Mouse (Mus musculus) cerebellum, adult 18-20 months (tissue): Measurements from ENCODE around the gene Alg12.
A peak's percentile ranks its signal among the peaks of the same experiment; 100 is the strongest.
"Not testable (repeated sequence)": the region's sequence is repeated elsewhere in the genome, so short reads cannot be mapped to it uniquely, and the experiment has no call there.

ENCODE experiments used
- DNase-seq, 2 experiments: peaks; one replicate each; pipeline ENCODE4 v3.0.0; 2021

Alg12 gene

GRCm38 (mm10) chr15:88830696-88831095, 11.6 kb upstream of the Alg12 start:
- no peak for DNase-seq

- no peak for DNase-seq
These were observed 10.8 kb upstream of the Alg12 start for GRCm38 (mm10) chr15:88829791-88830440.

GRCm38 (mm10) chr15:88828800-88829705, 9.9 kb upstream of the Alg12 start:
- DNase-seq: peak; percentile 94 to 96

GRCm38 (mm10) chr15:88827991-88828799, 9.1 kb upstream of the Alg12 start:
- DNase-seq: peak; percentile 91 to 93

- DNase-seq: no peak
These were observed 8.3 kb upstream of the Alg12 start for GRCm38 (mm10) chr15:88827466-88827865.

GRCm38 (mm10) chr15:88823376-88823775, 4.3 kb upstream of the Alg12 start:
- DNase-seq: no peak

- no peak for DNase-seq
These were observed 3.4 kb upstream of the Alg12 start for GRCm38 (mm10) chr15:88822513-88822912.

- no peak for DNase-seq
These were observed 2.3 kb upstream of the Alg12 start for GRCm38 (mm10) chr15:88821403-88821802.

- no peak for DNase-seq
These were observed 787 bp upstream of the Alg12 start for GRCm38 (mm10) chr15:88819906-88820303.

GRCm38 (mm10) chr15:88815196-88815700, 3.9 kb downstream of the Alg12 start:
- no peak for DNase-seq

GRCm38 (mm10) chr15:88814411-88815047, 4.6 kb downstream of the Alg12 start:
- DNase-seq: no peak

- not testable (repeated sequence) for DNase-seq
These were observed 5.2 kb downstream of the Alg12 start for GRCm38 (mm10) chr15:88813873-88814272.

GRCm38 (mm10) chr15:88813262-88813661, 5.9 kb downstream of the Alg12 start:
- DNase-seq: no peak

- no peak for DNase-seq
These were observed 8.7 kb downstream of the Alg12 start for GRCm38 (mm10) chr15:88810369-88810768.

- no peak for DNase-seq
These were observed 11.0 kb downstream of the Alg12 start for GRCm38 (mm10) chr15:88808121-88808520.

GRCm38 (mm10) chr15:88802348-88802747, 16.8 kb downstream of the Alg12 start:
- DNase-seq: no peak

- DNase-seq: no peak
These were observed 17.2 kb downstream of the Alg12 start for GRCm38 (mm10) chr15:88801903-88802302.

GRCm38 (mm10) chr15:88800921-88801354, 18.2 kb downstream of the Alg12 start:
- DNase-seq: no peak

- no peak for DNase-seq
These were observed 19.2 kb downstream of the Alg12 start for GRCm38 (mm10) chr15:88799950-88800371.

GRCm38 (mm10) chr15:88794729-88795128, 24.4 kb downstream of the Alg12 start:
- not testable (repeated sequence) for DNase-seq

- DNase-seq: no peak
These were observed 26.8 kb downstream of the Alg12 start for GRCm38 (mm10) chr15:88792140-88792850.

- DNase-seq: not testable (repeated sequence)
These were observed 44.5 kb downstream of the Alg12 start for GRCm38 (mm10) chr15:88774630-88775029.
